Mouse (Mus musculus): ENCODE data around the gene 4921539E11Rik.

The 4921539E11Rik gene

GRCm38 (mm10) chr4:103232156-103232555 is 58.5 kb downstream of the 4921539E11Rik start:
- in situ Hi-C loops (cut with MboI): no loop called here

GRCm38 (mm10) chr4:103222854-103223253 is 67.8 kb downstream of the 4921539E11Rik start:
- in situ Hi-C loops (cut with MboI): no loop called here

GRCm38 (mm10) chr4:103221789-103222188 is 68.9 kb downstream of the 4921539E11Rik start:
- in situ Hi-C loops (cut with MboI): no loop called here

- in situ Hi-C loops (cut with MboI): no loop called here
Observed at GRCm38 (mm10) chr4:103219011-103219410, 71.7 kb downstream of the 4921539E11Rik start.

- in situ Hi-C loops (cut with MboI): no loop called here
Observed at GRCm38 (mm10) chr4:103216046-103216445, 74.6 kb downstream of the 4921539E11Rik start.

GRCm38 (mm10) chr4:103214925-103215820 is 75.5 kb downstream of the 4921539E11Rik start, which contains the start of gene Slc35d1:
Slc35d1 (minus strand) TSS chr4:103215164.
- in situ Hi-C loops (cut with MboI): no loop called here

- in situ Hi-C loops (cut with MboI): no loop called here
Observed at GRCm38 (mm10) chr4:103214498-103214924, 76.2 kb downstream of the 4921539E11Rik start.

- in situ Hi-C loops (cut with MboI): no loop called here
Observed at GRCm38 (mm10) chr4:103213859-103214497, 76.7 kb downstream of the 4921539E11Rik start.

- in situ Hi-C loops (cut with MboI): no loop called here
Observed at GRCm38 (mm10) chr4:103208553-103208952, 82.1 kb downstream of the 4921539E11Rik start.

- in situ Hi-C loops (cut with MboI): no loop called here
Observed at GRCm38 (mm10) chr4:103203646-103204045, 87.0 kb downstream of the 4921539E11Rik start.

GRCm38 (mm10) chr4:103200046-103200445 is 90.6 kb downstream of the 4921539E11Rik start:
- in situ Hi-C loops (cut with MboI): no loop called here

GRCm38 (mm10) chr4:103199086-103199485 is 91.6 kb downstream of the 4921539E11Rik start:
- in situ Hi-C loops (cut with MboI): no loop called here

- in situ Hi-C loops (cut with MboI): no loop called here
Observed at GRCm38 (mm10) chr4:103197401-103197800, 93.3 kb downstream of the 4921539E11Rik start.

GRCm38 (mm10) chr4:103192421-103192820 is 98.2 kb downstream of the 4921539E11Rik start:
- in situ Hi-C loops (cut with MboI): no loop called here

GRCm38 (mm10) chr4:103188786-103189640 is 101.7 kb downstream of the 4921539E11Rik start:
- in situ Hi-C loops (cut with MboI): no loop called here
